Mouse (Mus musculus) adrenal gland (tissue): ENCODE results near the gene Acox1.

Experiments used
- intact Hi-C: fragments of 180-260 bp; cut with DNase I; formaldehyde crosslinking; loops from one replicate; pipeline ENCODE4 v1.15.1; 2025

Gene Acox1

GRCm38 (mm10) chr11:116132366-116133333 is 66.2 kb downstream of the Acox1 start:
- intact Hi-C loops = loop anchor here (5.0 to 10.0 kb wide), 2 partner anchors 35 to 98 kb away; partner anchors contain the start of gene Unk

GRCm38 (mm10) chr11:116131349-116132170 is 67.3 kb downstream of the Acox1 start:
- intact Hi-C loops = loop anchor here (5.0 to 10.0 kb wide), 2 partner anchors 34 to 97 kb away; partner anchors contain the start of gene Unk

GRCm38 (mm10) chr11:116130488-116131205 is 68.2 kb downstream of the Acox1 start, which contains the start of gene Trim65:
Gene Trim65, minus strand, starts transcription at chr11:116131128.
- intact Hi-C loops = loop anchor here (5.0 to 10.0 kb wide), 2 partner anchors 33 to 96 kb away; partner anchors contain the start of gene Unk

GRCm38 (mm10) chr11:116129993-116130487 is 68.8 kb downstream of the Acox1 start:
- intact Hi-C loops = loop anchor here (5.0 to 10.0 kb wide), 4 partner anchors 33 to 195 kb away; partner anchors contain the start of genes Recql5, Sap30bp, Unk and Wbp2

GRCm38 (mm10) chr11:116129091-116129790 is 69.6 kb downstream of the Acox1 start:
- intact Hi-C loops = loop anchor here (5.0 to 10.0 kb wide), 2 partner anchors 42 to 194 kb away; partner anchors contain the start of genes Recql5, Sap30bp and Wbp2

- intact Hi-C loops = loop anchor here (5.0 to 10.0 kb wide), 2 partner anchors 41 to 193 kb away; partner anchors contain the start of genes Recql5, Sap30bp and Wbp2
These were observed 70.9 kb downstream of the Acox1 start for GRCm38 (mm10) chr11:116127986-116128385.

GRCm38 (mm10) chr11:116127156-116127980 is 71.5 kb downstream of the Acox1 start, which contains the start of gene Trim47:
Gene Trim47, minus strand, starts transcription at chr11:116127210.
- intact Hi-C loops = loop anchor here (5.0 to 10.0 kb wide), 2 partner anchors 40 to 193 kb away; partner anchors contain the start of genes Recql5, Sap30bp and Wbp2

GRCm38 (mm10) chr11:116126261-116126660 is 72.6 kb downstream of the Acox1 start:
- intact Hi-C loops = loop anchor here (5.0 to 10.0 kb wide), 2 partner anchors 39 to 191 kb away; partner anchors contain the start of genes Recql5, Sap30bp and Wbp2
